Mouse (Mus musculus) CD4-positive, CD25-positive, alpha-beta regulatory T cell, adult 2 months (primary cell): ENCODE data around the gene Olfr649.
A peak's percentile ranks its signal among the peaks of the same experiment; 100 is the strongest.

Source experiments
- DNase-seq: peaks from one replicate; pipeline ENCODE4 v3.0.0-alpha.2; 2012; ENCODE audit warnings: low read depth, low spot score

Olfr649 gene

DNA sequence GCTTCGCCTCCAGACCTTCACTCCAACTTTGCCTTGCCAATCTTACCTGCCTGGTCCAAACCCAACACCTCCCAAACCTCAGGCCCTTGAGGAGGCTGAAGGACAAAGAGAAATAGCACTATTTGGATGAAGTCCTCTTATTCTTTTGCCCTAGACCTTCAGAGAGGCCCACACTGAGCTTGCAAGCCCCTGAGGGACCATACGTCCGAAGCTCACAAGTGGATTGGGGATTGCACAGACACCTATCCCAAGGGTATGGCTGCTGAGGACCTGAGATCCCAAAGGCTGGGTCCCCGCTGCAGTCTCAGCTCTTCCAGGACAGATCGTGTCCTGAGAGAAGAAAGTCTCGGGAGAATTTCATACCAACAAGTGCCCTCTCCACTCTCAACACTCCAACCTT lies at the start of gene Olfr649:
Gene Olfr649, minus strand, starts transcription at position 101 of the 400 bp plus-strand sequence.
- DNase-seq, result no peak

DNA sequence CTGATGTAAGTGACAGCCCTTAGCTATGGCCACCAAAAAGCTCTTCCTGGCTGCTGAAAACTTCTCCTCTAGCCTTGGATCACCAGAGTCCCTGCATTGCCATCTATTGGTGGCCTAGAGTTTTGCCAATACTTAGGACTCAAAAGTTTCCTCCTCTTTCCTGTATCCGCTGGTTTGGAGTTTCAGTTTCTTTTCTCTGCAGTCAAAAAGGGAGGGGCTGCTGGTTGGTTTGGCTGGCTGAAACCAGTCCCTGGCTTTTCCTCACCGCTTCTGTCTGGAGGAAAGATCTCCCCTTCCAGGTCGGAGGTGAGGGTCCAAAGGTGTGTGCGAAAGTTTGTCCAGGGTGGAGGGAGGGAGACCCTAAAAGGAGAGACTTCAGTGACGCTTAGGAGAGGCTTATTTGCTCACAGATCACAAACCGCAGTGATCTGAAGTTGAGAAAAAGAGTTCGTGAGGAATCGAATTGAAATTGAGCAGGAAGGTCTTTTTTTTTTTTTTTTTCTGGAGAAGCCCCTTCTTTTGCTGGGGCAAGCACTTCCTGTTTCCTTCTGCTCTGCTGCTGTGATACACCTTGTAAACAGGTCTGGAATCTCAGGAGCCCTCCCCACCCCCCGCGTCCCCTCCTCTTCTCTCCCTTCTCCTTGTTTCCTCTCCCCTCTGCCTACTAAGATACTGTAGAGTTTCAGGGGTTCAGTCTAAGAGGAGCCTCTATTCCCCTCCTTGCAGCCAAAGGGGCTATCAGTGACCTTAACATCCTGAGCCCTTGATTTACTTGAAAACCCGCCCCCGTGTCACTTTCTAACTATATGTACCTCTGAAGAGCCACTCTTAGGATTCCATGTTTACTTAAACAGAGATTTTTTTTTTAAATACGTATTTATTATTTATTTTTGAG lies 48.7 kb upstream of the Olfr649 start, which contains the start of gene Trim34a:
Gene Trim34a, plus strand, starts transcription at position 171 of the 895 bp plus-strand sequence.
- peak; percentile 90 for DNase-seq

DNA sequence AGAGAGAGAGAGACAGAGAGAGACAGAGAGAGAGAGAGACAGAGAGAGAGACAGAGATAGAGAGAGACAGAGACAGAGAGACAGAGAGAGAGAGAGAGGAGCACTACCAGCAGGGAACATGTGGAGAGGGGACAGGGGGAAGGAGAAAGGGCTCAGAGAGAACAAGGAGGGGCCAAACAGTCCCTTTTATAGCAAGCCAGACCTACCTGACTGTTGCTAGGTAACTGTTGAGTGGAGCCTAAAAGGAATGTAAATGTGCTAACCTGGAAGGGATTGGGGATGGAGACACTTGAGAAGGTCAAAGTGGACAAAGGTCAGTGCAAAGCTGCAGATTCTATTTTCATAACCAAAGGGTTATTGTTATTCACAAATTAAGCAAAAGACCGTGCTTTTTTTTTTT lies 47.8 kb upstream of the Olfr649 start:
- peak; percentile 18 for DNase-seq

DNA sequence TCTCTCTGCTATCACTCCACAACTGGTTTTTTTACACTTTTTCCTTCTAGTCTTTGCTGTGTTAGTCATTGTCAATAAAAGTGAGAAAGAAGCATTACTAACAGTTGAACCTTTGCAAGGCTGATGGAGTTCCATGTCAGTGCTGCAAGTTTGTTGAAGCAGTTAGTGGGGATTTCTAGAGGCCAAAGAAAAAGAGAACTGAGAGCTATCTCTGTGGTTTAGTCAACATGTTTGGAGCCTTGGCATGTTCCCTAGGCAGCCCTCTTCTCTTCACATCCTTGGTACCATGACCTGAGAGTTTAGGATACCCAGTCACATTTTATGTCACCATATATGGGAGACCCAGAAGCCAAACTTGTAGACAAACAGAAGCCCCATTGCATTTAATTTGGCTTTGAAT lies 45.1 kb upstream of the Olfr649 start:
- no peak for DNase-seq

DNA sequence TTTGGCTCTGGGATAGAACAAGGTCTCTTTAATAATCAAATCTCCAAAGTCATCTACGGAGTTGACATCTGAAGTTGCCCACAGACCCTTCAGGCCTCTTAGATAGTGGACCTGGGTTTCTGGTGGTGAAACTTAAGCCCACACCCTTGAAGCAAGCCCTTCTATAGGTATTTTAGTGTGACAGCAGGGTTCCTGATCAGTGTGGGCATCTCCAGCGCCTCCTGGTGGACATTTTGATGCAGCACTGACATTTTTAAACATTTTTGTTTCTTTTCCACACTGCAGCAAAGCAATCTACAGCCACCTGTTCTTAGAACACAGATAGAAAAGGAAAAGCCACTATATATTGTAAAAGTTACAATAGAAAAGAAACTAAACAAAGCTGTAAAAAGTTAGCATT lies 35.4 kb upstream of the Olfr649 start:
- DNase-seq, result peak; percentile 81

DNA sequence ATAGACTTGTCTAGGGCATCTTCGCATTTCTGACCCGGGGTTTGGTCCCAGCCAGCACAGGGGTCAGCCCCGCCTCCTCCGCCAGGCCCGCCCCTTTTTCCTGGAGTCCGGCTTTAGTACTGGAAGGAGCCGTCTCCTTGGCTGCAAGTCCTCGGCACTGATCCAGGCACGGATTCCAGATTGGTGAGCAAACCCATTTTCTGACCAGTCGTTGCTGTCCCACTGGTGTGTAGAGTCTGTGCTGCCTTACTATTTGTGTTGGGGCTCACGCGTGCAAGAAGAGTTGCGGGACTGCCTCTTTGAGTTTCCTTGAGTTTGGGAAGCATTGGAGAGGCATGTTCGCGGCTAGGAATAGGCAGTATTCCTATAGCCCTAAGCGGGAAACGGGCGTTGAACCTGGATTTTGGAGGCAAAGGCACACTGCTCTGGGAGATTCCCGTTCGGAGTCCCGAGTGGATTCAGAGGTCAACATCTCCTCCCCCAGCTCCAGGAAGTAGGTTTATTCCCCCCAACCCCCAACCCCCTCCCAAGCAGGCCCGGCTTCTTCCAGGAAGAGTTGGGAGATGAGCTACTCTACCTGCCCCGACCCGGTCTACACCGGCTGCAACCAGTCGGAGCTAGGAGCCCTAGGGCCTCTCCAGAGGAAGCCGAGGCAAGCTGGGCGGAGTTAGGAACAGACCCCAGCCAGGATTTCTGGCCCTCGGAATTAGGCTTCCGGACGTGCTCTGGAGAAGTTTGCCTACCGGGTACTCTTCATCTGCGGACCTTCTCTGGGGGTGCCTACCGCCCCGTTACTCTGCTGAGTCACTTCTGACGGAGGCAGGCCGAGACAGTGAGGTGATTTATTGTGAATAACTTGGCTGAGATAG lies 23.1 kb upstream of the Olfr649 start, which contains the start of gene Trim6:
Gene Trim6, plus strand, starts transcription at position 93 of the 869 bp plus-strand sequence.
- peak; percentile 37 for DNase-seq

DNA sequence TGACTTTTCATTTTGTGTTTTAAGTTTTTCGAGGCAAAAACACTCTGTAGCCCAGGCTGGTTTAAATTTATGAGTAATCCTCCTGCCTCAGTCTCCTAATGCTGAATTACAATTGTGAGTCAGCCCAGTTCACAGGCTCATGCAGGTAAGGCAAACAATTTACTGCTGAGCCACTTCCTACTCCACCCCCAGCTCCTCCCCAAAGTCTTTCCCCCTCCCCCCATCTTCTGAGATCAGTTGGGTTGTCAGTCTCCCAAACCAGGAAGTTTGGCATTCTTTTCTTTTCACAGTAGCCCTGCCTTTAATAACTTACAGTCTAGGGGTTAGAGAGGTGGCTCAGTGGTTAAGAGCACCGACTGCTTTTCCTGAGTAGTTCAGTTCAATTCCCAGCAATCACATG lies 22.1 kb upstream of the Olfr649 start:
- peak; percentile 49 for DNase-seq

DNA sequence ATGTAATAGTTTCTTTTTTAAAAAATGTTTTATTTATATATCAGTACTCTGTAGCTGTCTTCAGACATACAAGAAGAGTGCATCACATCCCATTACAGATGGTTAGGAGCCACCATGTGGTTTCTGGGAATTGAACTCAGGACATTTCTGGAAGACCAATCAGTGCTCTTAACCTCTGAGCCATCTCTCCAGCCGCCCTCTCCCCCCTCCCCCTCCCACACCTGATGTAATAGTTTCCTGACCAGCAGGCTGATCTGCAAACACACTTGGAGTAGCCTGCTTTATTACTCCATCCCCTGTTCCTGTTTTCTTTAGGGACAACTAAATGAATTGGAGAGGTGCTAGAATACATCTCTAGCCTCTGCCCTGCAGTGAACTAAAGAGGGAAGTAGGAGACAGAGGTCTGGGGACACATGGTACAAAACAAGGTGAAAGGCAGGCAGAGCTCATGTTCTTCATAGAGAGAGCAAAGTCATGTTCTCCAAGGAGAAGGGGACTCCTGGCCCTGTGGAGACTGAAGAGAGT lies 20.3 kb upstream of the Olfr649 start:
- no peak for DNase-seq

DNA sequence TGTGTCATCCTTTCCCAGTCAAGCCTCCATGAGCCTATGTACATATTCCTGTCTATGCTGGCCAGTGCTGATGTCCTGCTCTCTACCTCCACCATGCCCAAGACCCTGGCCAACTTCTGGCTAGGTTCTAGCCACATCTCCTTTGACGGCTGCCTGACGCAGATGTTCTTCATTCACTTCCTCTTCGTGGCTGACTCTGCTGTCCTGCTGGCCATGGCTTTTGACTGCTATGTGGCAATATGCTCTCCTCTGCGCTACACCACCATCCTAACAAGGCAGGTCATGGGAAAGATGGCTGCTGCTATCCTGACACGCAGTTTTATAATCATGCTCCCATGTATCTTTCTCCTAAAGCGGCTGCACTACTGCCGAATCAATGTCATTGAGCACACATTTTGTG lies 10.4 kb upstream of the Olfr649 start:
- no peak for DNase-seq

DNA sequence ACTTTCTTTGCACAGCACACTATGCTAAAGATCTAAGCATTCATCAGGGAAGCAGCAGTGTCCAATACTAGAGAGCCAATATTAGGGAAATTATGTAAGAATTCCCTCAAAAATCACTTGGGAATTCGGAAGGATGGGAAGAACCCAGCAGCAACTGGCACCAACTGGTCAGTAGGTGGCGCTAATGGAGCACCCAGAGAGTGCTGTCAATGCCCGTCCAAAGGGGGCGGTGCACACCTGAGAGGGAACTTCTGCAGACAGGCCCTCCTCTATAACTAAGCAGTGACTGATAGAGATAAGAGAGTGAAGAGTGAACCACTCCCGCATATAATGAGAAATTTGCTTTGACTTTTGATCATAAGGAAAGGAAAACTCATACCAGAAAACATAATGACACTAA lies 4.0 kb upstream of the Olfr649 start:
- DNase-seq, result peak; percentile 90

DNA sequence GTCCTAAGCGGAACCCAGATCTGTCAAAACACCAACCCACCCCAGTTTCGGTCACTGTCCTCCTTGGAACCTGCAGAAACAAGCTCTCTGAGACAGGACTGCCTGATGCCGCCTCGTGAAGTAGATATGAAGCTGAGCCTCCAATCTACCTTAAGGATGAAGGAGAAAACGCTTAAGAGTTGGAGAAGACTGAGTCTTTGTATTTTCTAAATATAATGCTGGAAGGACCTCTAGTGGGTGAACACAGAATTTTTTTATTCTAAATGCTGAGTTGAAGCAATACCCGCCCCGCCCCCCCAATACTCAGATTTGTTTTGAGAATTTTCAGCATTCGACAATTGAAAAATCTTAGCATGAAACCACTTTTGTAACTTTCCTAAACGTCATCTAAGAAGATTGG lies 4.5 kb downstream of the Olfr649 start:
- peak; percentile 10 for DNase-seq

DNA sequence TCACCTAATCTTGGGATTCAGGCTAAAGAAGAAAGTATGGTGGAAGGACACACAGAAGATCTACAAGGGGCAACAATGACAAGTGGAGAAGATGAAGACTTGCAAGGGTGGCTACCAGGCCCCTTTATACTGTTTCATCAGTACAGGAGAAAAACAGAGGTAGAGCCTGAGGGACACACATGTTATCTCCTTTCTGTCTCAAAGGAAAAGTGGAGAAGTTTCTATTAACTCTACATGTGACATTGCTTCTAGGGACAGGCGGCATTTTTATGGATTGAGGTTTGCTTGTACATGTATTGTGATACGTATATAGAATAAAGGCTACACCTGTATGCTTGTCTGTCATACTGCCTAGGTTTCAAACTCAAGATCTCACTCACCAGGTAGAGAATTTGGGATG lies 12.5 kb downstream of the Olfr649 start, which contains the start of gene Olfr648:
Gene Olfr648, minus strand, starts transcription at position 101 of the 400 bp plus-strand sequence.
- DNase-seq, result no peak

DNA sequence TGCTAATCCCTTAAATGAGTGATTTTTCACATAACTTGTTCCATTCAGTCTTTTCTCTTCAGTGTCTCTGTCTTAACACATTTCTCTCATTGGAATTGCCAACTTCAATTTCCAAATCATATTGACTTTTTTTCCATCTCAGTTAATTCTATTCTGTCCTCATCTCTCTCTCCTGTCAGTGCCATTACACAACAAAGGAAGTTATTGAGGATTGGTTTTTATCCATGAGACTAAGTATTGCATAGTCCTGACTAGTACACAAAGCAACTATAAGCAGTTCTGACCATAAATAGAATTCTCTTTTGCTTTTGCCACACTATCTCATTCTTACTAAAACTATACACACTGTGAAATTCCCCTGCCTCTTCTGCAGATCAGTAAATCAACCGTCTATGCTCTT lies 16.7 kb downstream of the Olfr649 start:
- DNase-seq, result no peak

DNA sequence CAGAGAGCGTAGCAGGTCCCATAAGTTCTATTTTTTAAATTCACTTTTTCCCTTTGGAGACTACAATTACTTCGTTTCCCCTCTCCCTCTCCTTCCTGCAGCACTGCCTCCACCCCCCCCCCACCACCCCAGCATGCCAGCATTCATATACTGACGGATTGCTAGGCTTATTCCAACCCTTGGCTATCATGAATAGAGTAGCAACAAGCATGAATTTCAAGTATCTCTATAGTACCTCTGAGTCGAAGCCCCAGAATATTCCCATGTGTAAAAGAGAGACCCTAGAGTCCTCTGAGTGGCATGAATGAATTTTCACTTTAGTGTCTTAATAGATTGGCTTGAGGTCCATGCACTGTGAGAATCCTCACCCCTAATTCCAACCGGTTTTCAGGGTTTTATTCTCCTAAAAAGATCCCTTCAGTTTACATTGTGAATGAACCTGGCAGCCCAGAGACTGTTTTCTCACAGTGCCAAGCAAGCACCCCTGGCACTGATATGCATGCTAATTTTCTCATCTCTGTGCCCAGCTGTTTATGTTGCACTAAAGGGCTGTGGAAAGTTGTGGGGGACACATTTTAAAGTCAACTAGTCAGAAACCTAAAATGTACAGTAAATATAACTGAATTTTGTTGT lies 17.2 kb downstream of the Olfr649 start:
- DNase-seq, result no peak

DNA sequence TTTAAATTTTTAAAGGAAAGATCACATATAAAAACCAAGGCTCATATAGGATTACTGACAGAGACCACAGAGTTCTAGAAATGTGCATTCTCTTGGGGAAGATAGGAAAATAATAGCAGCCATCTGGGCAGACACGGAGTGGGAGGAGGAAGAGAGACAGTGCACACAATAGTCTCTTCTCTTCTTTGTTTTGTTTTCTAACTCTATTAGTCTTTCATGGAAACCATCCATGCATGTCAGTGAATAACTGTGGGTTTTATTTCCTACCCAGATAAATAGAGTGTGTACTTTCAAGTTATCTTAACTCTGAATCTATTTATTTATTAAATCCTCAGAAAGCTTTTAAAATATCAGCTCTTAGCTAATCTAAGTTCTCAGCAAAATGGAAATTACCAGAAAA lies 20.7 kb downstream of the Olfr649 start:
- DNase-seq, result no peak

DNA sequence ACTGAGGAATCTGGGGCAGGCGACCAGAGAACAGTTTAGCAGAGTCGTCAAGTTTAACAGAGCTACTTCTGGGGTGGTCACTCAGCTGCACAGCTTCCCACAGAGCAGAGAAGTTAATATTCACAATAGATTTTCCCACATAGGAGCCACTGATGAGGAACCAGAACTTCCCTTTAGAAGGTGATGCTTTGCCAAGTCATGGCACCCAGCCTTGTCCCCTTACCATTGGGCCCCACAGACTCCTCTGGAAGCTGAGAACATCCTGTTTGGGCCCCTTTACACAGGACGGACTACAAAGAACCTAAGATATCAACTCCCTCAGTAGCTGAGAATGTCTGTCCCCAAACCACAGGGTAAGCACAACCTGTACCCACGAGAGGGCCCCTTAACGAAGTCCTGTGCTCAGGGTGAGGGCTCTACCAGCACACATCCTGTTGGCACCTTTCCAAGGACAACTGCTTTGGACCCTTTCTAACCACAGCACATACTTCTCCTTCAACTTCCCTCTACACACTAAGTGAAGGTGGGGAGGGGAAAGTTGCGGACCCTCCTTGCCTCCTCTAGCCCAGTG lies 26.1 kb downstream of the Olfr649 start:
- DNase-seq, result peak; percentile 52

DNA sequence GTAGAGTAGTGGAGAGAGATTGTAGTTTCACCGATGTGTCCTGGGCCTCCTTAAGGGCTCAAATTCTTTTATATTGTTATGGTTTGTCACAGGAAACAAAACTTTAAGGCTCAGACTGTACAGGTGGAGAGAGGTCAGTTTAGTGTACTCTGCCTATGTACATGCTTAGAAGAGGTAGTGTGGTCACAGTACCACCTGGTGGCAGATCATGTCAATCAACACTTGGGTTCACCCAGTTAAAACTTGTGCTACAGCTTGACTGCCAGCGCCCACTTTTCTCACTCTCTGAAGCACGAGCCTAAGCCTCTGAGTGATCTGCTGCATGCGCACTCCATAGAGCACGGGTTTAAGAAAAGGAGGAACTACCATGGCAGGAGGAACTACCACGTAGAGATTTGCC lies 28.7 kb downstream of the Olfr649 start:
- DNase-seq, result peak; percentile 29

DNA sequence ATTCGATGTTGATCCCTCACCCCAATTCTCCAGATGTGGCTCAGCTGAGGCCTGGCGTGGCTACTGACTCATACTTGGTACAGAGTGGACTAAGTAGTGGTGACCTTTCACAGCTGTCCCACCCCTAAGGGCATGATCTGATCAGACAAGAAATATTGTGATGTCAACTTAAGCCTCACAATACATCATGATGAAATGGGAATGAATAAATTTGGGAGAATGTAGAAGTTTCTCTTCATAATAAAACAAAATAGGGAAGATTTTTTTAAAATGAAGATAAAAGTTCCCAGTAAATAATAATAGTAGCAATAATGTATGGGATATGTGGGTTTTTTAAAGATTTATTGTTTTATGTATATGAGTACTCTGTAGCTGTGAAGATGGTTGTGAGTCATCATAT lies 45.3 kb downstream of the Olfr649 start, which contains the start of gene Ubqlnl:
Gene Ubqlnl, minus strand, starts transcription at position 101 of the 400 bp plus-strand sequence.
- no peak for DNase-seq

DNA sequence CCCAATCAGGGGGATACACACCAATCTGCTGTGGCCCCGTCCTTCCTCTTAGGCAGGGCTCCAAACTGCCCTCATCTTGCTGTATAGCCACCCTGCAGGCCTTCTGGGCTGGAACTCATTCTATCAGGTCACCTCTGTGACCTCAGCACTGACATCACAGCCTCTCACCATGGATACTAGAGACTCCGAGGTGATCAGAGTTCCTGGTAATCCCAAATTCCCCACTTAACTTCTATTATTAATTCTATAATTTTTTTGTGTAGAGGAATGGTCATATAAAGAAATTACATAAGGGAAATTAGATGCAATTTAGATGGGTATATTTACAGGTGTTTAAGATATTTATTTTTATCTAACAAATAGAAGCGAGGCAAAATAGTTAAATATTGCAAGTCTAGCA lies 52.6 kb downstream of the Olfr649 start, which contains the start of gene Ubqln3:
Gene Ubqln3, minus strand, starts transcription at position 101 of the 400 bp plus-strand sequence.
- DNase-seq, result no peak
